Mouse (Mus musculus) lung, adult 2 months (tissue): ENCODE measurements around the gene Fpr1. TPM values are rescaled to one million over a fixed set of nuclear protein-coding genes. Genes with fewer than 3 reads are reported as not detected.
A peak's percentile ranks its signal among the peaks of the same experiment; 100 is the strongest.
"Not testable (repeated sequence)": the region's sequence is repeated elsewhere in the genome, so short reads cannot be mapped to it uniquely, and the experiment has no call there.

Experiments used
- DNase-seq: peaks from one replicate; pipeline ENCODE4 v3.0.0; 2022
- H3K4me1 ChIP-seq: fragments of 200-500 bp; 2 replicates; pipeline ENCODE4 v1.6.1; 2011; ENCODE audit warnings: low read length; ENCODE audit not compliant: control insufficient read depth, insufficient read depth
- H3K4me3 ChIP-seq: fragments of 200-500 bp; replicated peaks from 2 replicates; pipeline ENCODE3; 2011; ENCODE audit warnings: low read depth, mild to moderate bottlenecking, control low read depth, low read length; ENCODE audit errors: extremely low read depth
- CTCF ChIP-seq: fragments of 200-500 bp; IDR thresholded peaks from 2 replicates; pipeline ENCODE4 v1.5.1; 2011; ENCODE audit warnings: mild to moderate bottlenecking, low read length, control low read depth; ENCODE audit not compliant: insufficient read depth
- POLR2A ChIP-seq: fragments of 200-500 bp; IDR thresholded peaks from 2 replicates; pipeline ENCODE4 v1.6.1; 2011; ENCODE audit warnings: low read depth, mild to moderate bottlenecking, control low read depth, low read length, borderline replicate concordance; ENCODE audit errors: extremely low read depth
- WGBS: fragments of 180-500 bp; shearing (Covaris S2); methylation state at CpG from one replicate; pipeline ENCODE4 v1.1.7; 2018; 5-methylcytosine and 5-hydroxymethylcytosine counted together
- polyA plus RNA-seq: library from polyadenylated mRNA; depleted of rRNA; stranded (reverse); fragments of >200 nt; gene quantifications from 2 replicates; pipeline ENCODE4 v1.2.3, GENCODE M21; 2012; rRNA removed

Gene Fpr1
- polyA plus RNA-seq, result 15.1 and 19.0 TPM in 2 replicates

GRCm38 (mm10) chr17:17883840-17884239, at the start of gene Fpr1:
Gene Fpr1, minus strand, starts transcription at chr17:17883940.
- H3K4me1 ChIP-seq, result no peaks in the 10 kb centered on the region
- TF ChIP-seq POLR2A, result no peak
- no peak for TF ChIP-seq CTCF
- no peak within 1 kb of the TSS for H3K4me3 ChIP-seq
- no peak for DNase-seq
- 55% methylated on average over 1 of the region's 1 CpGs for whole genome bisulfite sequencing

- Histone ChIP-seq H3K4me3 (no peak overlapping the region), H3K4me1 (no peaks in the 10 kb centered on the region)
- TF ChIP-seq POLR2A (no peak), CTCF (no peak)
- no peak for DNase-seq
Measured at GRCm38 (mm10) chr17:17917782-17918181, 34.0 kb upstream of the Fpr1 start.

GRCm38 (mm10) chr17:17917376-17917775, 33.6 kb upstream of the Fpr1 start:
- WGBS, result 88% methylated on average over 1 of the region's 1 CpGs
- DNase-seq, result no peak
- TF ChIP-seq POLR2A (no peak), CTCF (no peak)
- Histone ChIP-seq H3K4me1 (no peaks in the 10 kb centered on the region), H3K4me3 (no peak overlapping the region)

GRCm38 (mm10) chr17:17912618-17913017, 28.9 kb upstream of the Fpr1 start:
- not testable (repeated sequence) for DNase-seq, H3K4me1 ChIP-seq
- 83% methylated on average over 8 of the region's 8 CpGs for WGBS

GRCm38 (mm10) chr17:17909636-17910421, 26.1 kb upstream of the Fpr1 start:
- no peaks in the 10 kb centered on the region for H3K4me1 ChIP-seq
- peak; percentile 67; the same call in 1 of the 2 replicates for TF ChIP-seq POLR2A
- no peak for TF ChIP-seq CTCF
- 16% methylated on average over 51 of the region's 51 CpGs for WGBS
- H3K4me3 ChIP-seq, result peak overlapping the region; percentile 56
- peak; percentile 63 for DNase-seq

More at GRCm38 (mm10) chr17:17912618-17913017, 28.9 kb upstream of the Fpr1 start:
- not testable (repeated sequence) for H3K4me3 ChIP-seq

GRCm38 (mm10) chr17:17900768-17901167, 17.0 kb upstream of the Fpr1 start:
- TF ChIP-seq CTCF, result no peak
- TF ChIP-seq POLR2A, result no peak
- Histone ChIP-seq H3K4me3 (no peak overlapping the region), H3K4me1 (no peaks in the 10 kb centered on the region)
- DNase-seq, result no peak
- 79% methylated on average over 1 of the region's 1 CpGs for WGBS

- H3K4me1 ChIP-seq, result no peaks in the 10 kb centered on the region
- no peak for TF ChIP-seq POLR2A
- TF ChIP-seq CTCF, result no peak
- DNase-seq, result no peak
- H3K4me3 ChIP-seq, result no peak overlapping the region
- WGBS, result 69% methylated on average over 2 of the region's 2 CpGs
Measured at GRCm38 (mm10) chr17:17899268-17899667, 15.5 kb upstream of the Fpr1 start.

- WGBS, result 2% methylated on average over 4 of the region's 4 CpGs
- TF ChIP-seq POLR2A (no peak), CTCF (no peak; the same call in 1 of the 2 replicates)
- Histone ChIP-seq H3K4me3 (no peak overlapping the region), H3K4me1 (no peaks in the 10 kb centered on the region)
- DNase-seq, result no peak
Measured at GRCm38 (mm10) chr17:17896039-17896438, 12.3 kb upstream of the Fpr1 start.

GRCm38 (mm10) chr17:17889732-17890425, 6.1 kb upstream of the Fpr1 start:
- no peak for DNase-seq
- Histone ChIP-seq H3K4me3 (no peak overlapping the region), H3K4me1 (no peaks in the 10 kb centered on the region)
- TF ChIP-seq POLR2A, result no peak
- no peak for TF ChIP-seq CTCF
- WGBS, result 76% methylated on average over 2 of the region's 2 CpGs
